Mouse (Mus musculus) MN1 (cell line): Measurements from ENCODE around the gene Serpine2.

Experiments
- DNase-seq: peaks from one replicate; pipeline ENCODE4 v3.0.0-alpha.2; 2016; ENCODE audit warnings: low spot score

Gene Serpine2

DNA sequence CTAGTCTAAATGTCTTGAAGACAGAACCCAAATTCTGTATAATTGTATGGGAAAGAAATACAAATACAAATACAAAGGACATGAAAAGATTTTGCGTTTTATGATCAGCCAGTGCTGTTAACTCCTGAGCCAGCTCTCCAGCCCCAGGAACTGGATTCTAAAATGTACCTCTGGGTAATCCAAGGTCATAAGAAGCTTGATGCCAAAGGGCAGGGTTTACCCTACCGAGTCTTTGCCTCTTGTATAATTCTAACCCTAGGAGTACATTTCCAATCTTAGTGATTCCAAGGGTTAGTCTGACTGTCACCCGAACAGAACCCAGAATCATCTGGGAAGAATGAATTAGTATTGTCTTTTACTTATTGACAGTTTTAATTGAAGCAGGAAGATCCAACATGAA is 45.5 kb downstream of the Serpine2 start:
- no peak for DNase-seq

- DNase-seq: no peak
These were observed 51.5 kb downstream of the Serpine2 start for GRCm38 (mm10) chr1:79809447-79809846.

DNA sequence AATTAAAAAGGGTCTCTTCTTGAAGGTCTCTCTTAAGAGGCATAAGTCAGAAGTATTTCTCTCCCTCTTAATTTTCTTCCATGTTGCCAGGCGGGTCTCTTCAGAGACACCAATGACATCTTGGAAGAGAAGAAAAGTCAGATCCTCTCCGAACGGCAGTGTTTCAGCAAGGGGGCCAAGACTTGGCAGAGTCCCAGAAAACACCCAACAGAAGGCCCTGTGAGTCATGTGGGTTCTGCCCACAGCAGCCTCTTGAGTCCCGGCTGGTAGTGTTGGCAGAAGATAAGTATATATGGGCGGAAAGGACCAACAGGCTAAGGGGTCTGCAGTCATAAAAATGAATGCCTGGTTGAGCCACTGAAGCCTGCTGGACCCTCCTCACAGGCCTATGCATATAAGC is 54.1 kb downstream of the Serpine2 start:
- DNase-seq: peak; percentile 71

GRCm38 (mm10) chr1:79803614-79804013 is 57.4 kb downstream of the Serpine2 start:
- DNase-seq: no peak

DNA sequence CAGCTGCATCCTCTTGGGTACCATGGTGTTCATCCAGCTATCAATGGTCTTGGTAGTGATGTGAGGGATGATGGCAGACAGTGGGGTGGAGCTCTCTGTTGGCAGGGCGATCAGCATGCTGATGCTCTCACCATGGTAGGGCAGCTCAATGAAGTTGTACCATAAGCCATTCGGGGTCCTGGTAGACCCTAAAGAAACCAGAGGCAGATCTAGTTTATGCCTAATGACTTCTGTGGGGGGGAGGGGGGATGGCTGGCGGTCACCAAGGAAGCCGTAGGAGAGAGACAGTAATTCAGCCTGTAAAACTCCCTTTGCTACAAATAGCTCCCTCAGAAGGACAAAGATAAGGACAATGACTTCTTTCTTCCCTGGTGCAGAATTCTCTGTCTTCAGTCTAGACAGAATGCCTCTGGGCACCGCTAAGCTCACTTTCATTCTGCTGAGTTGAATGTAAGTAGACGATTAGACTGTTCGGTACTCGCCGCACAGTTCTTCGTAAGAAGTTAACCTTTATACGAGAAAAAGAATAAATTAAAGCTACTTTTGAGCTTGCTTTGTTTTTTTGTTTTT is 58.0 kb downstream of the Serpine2 start:
- no peak for DNase-seq

GRCm38 (mm10) chr1:79797084-79797483 is 63.9 kb downstream of the Serpine2 start:
- DNase-seq: no peak

DNA sequence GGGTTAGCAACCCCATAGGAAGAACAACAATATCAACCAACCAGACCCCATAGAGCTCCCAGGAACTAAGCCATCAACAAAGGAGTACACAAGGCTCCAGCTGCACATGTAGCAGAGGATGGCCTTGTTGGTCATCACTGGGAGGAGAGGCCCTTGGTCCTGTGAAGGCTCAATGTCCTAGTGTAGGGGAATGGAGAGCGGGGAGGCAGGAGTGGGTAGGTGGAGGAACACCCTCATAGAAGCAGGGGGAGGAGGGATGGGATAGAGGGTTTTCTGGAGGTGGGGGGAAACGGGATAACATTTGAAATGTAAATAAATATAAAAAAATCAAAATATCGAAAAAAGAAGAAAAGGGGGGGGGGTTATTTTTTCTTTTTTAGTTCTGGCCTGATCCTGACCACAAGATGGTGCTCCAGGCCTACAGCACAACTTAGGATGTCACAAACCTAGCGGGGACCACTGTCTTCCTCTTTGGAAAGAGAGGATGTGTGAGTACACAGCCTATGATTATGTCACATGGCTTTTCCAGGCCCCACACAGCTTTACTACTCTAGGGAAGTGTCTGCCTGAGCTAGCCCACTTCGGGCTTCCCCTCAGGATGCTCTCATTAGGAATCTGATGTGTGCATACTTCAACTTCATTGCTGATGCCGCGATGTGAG is 74.6 kb downstream of the Serpine2 start:
- DNase-seq: no peak

GRCm38 (mm10) chr1:79782433-79782832 is 78.5 kb downstream of the Serpine2 start:
- no peak for DNase-seq

DNA sequence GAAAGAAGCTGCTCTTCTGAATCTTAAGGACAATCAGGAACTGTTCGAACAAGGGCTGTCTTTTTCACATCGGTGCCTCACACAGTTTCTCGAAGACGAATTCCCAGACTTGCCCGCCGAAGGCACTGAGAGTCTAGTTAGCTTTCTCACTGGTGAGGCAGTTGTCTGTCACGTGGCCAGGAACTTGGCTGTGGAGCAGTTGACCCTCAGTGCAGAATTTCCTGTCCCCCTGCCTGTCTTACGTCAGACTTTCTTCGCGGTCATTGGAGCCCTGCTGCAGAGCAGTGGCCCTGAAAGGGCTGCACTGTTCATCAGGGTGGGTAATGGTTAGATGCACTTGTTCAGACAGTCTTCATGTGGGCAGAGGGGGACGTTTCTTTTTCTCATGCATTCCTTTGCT is 83.0 kb downstream of the Serpine2 start:
- no peak for DNase-seq

DNA sequence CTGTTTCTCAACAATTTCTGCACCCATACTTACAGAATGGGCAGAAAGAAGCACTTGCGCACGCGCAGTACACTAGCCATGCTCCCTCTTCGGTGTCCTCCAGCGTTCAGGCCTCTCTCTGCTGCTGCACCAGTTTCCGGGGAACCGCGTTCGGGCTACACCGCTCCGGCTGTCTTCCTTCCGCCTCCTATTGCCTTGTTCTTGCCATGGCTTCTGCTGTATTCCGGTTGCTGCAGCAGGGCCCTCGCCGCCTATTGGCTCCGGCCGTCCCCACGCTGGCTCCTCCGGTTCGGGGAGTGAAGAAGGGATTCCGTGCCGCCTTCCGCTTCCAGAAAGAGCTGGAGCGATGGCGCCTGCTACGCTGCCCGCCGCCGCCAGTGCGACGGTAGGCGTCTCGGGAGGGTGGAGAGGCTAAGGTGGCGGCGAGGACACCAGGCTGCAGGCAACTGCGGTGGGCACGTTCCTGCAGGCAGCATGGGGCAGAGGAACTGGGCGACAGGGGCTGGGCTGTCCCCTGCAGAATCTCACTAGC is 85.0 kb downstream of the Serpine2 start, which contains the start of the genes Mrpl44 and Wdfy1:
Gene Mrpl44, plus strand, starts transcription at position 92 of the 532 bp plus-strand sequence.
Gene Wdfy1, minus strand, starts transcription at position 217 of the 532 bp plus-strand sequence.
- peak; percentile 94 for DNase-seq

DNA sequence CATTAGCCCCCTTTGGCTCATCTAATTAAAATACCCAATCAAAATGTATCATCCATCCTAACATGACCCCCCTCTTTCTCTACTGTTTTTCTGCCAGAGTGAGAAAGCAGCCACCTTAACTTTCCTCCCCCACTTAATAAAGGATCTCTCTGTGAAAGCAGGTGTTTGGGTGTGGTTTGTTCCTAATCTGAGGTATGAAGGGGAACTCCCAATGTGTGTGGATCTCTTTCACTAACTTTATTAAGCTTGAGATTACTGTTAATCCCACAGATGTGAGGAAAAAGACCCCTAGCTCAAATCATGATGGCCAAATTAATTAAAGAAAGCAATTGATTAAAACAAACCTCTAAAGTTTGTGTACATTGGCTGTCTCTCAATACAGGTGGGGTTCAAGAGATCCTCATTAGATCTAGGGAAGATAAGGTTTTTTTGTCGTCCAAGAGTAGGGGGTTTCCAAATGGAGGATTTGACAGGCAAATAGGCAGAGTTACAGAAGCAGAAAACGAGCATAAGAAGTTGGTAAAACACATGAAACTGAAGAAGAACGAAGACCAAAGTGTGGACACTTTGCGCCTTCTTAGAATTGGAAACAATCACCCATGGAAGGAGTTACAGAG is 86.7 kb downstream of the Serpine2 start:
- no peak for DNase-seq

DNA sequence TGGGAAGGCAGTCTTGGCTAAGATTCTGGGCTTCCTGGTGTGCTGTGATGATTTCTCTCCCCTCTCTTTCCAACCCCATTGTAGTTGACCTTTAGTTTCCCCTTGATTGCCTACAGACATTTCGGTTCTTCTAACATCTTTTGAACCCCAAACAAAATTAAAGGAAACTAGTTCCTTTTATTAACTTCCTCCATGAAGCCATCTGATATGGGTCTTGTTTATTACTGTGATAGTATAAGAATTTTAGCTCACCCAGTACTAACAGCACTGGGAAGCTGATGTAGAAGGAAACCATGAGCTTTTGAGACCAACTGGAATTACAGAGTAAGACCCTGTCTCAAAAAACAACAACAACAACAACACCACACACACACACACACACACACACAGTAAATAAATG is 92.7 kb downstream of the Serpine2 start:
- no peak for DNase-seq

DNA sequence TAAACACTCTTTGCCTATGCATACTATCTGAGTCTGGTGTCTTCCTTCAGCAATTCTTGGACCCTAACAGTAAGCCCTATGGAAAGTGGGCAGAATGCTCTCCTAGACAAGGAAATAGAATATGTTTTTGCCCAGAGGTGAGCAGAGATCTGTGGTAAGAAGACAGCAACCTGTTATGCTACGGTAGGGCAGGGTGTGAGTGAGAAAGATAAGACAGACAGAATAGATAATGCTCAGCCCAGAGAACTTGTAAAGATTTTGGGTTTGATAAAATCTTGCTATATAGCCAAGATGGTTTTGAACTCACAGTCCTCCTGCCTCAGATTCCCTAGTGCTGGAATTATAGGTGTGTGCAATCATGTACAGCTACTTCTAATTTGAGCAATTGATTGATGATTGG is 96.5 kb downstream of the Serpine2 start:
- DNase-seq: no peak

DNA sequence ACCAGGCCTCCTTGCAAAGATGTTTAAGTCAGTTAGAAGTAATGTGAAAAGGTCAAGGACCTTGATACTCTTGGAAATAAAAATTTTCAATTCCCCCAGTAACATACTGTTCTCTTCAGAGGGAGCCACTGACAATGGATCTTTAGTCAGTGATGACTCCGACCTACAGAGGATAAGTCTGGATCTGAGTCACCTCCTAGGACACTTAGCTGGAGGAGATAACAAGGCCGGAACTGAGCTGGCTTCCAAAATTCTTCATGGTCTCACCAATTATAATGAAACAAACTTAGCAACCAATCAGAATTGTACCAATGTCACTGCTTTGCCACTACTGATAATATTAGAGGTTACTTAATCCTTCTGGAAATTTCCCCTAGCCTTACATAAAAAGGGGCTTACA is 96.9 kb downstream of the Serpine2 start:
- DNase-seq: no peak

DNA sequence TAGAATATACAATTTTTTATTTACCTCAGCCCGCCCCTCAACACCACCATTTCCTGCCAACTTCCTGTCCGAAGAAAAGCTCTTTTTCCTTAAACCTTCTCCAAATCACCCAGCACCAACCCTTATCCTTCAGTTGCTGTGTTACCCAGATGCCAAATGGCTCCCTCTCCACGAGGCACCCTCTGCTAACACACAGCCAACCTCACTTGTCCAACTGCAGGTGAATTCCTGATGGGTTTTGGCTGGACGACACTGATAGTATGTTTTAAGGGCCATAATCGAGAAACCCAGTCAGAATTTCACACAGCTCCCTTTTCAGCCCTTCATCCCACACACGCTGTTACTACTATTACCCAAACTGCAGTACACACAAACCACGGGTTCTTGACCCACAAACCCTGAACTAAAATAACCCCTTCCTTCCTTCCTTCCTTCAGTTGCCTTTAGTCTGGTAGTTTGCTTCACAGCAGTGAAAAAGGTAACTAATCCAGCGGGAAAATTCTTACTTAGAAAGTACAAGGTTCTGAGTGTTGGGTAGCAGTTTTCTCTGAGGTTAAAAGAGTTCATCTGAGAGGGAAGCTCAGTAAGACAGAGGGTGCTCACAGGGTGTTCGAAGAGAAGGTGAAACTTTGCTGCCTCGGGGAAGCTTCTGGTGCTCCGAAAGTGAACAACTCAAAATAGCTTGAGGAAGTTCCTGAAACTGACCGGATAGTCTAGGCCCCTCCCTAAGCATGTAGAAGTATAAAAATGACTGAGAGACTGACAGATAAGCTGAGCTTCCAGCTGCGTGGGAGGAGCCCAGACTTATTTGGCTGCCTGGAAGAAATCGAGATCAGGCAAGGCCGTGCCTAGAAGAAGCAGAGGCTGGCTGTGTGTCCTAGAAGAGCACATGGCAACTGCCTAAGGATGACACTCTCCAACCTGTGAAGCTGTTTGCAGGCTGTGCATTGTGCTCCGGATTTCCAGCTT is 98.4 kb downstream of the Serpine2 start:
- no peak for DNase-seq

DNA sequence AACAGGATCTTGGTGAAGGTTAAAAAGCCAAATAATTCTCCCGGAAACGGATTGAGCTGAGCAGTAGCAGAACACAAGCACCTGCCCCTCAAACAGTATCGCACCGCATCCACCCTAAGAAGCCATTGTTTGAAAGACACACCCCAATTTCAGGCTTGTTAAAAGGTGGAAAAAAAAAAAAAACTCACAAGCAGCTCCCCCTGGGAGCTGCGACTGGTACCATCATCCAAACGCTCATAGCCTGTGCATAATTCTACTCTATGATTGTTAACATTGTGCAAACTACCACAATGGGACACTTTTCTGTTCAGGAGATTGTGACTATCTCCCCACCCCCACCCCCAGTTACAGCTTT is 99.1 kb downstream of the Serpine2 start:
- DNase-seq: no peak

DNA sequence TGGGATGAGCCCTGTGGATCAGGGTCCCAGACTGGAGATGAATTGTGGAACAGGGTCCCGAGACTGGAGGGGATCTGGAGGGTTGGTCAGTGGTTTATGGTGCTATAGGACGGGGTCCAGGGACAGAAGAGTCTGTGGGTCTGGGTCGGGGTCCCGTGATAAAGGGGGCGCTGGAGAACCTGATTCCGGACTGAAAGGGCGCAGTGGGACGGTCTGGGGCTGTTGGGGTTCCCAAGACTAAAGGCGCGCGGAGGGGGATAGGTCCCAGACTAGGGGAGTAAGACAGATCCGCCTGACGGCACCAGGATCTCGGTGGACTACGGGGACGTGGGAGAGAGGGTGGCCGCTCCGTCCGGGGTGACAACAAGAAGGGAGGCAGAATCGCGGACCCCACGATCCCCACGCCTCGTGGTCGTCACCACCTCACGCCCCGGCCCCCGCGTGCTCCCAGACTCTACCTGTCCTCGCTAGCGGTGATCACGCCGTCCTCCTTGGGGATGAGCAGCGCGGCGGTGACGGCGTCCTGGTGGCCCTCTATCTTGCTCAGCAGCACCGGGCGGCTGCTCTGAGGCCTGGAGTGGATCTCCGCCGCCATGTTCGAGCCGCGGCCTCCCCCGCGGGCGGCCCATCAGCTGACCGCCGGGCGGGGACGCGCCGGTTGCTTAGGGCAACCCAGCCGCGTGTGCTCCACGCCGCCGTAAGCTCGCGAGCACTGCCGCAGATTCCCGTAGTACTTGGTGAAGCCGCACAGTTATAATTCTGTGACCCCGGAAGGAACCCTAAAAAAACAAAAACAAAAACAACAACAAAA is 99.7 kb downstream of the Serpine2 start:
- DNase-seq: peak; percentile 90

- DNase-seq: peak; percentile 30
These were observed 100.3 kb downstream of the Serpine2 start for GRCm38 (mm10) chr1:79760656-79761055.

GRCm38 (mm10) chr1:79759436-79759972 is 101.5 kb downstream of the Serpine2 start:
- no peak for DNase-seq

- DNase-seq: no peak
These were observed 102.0 kb downstream of the Serpine2 start for GRCm38 (mm10) chr1:79759006-79759405.

DNA sequence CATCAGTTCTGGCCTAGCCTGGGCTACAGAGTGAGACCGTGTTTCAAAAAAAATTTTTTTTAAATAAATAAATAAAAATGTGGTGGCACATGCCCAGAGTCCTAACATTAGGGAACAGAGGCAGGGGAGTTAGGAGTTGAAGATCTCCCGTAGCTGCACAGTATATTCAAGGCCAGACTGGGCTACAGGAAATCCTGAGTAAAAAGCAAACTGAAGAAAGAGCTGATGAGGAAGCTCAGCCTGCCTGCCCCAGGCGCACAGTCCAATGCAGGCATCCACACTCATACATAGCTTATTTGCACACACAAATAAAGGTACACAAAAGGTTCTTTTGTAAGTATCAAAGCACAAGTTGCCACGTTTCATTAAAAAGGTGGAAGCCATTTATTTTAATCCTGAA is 103.4 kb downstream of the Serpine2 start:
- no peak for DNase-seq
